Mouse (Mus musculus) embryonic facial prominence, embryonic 13.5 days (tissue): ENCODE data around the gene Mdm2. TPM values are rescaled to one million over a fixed set of nuclear protein-coding genes. Genes with fewer than 3 reads are reported as not detected.
"Not testable (repeated sequence)": the region's sequence is repeated elsewhere in the genome, so short reads cannot be mapped to it uniquely, and the experiment has no call there.

Experiments
- ATAC-seq: fragments of 200-750 bp; cut with Nextera tagmentation; 2 replicates; pipeline ENCODE4 v1.8.0; 2017; ENCODE audit warnings: low read depth; ENCODE audit not compliant: insufficient number of reproducible peaks, insufficient read depth, low FRiP score, low TSS enrichment
- H3K27ac ChIP-seq: fragments of 300-500 bp; sonication (generic); 2 replicates; pipeline ENCODE4 v1.5.1; 2015; ENCODE audit warnings: moderate library complexity, mild to moderate bottlenecking, inconsistent platforms
- H3K27me3 ChIP-seq: fragments of 300-500 bp; sonication (generic); 2 replicates; pipeline ENCODE4 v1.6.1; 2015; ENCODE audit warnings: mild to moderate bottlenecking, inconsistent platforms
- H3K36me3 ChIP-seq: fragments of 300-500 bp; sonication (generic); 2 replicates; pipeline ENCODE4 v1.6.1; 2015; ENCODE audit warnings: mild to moderate bottlenecking, inconsistent platforms
- H3K4me1 ChIP-seq: fragments of 300-500 bp; sonication (generic); 2 replicates; pipeline ENCODE4 v1.6.1; 2015; ENCODE audit warnings: inconsistent platforms
- H3K4me2 ChIP-seq: fragments of 300-500 bp; sonication (generic); 2 replicates; pipeline ENCODE4 v1.6.1; 2015; ENCODE audit warnings: moderate library complexity, mild to moderate bottlenecking, inconsistent platforms
- H3K4me3 ChIP-seq: fragments of 300-500 bp; sonication (generic); 2 replicates; pipeline ENCODE4 v1.5.1; 2015; ENCODE audit warnings: mild to moderate bottlenecking, inconsistent platforms
- H3K9ac ChIP-seq: fragments of 300-500 bp; sonication (generic); 2 replicates; pipeline ENCODE4 v1.6.1; 2015; ENCODE audit warnings: mild to moderate bottlenecking, inconsistent platforms
- H3K9me3 ChIP-seq: fragments of 300-500 bp; sonication (generic); 2 replicates; pipeline ENCODE4 v1.6.1; 2016; ENCODE audit warnings: inconsistent platforms
- WGBS: fragments of 180-500 bp; shearing (Covaris S2); methylation state at CpG from one replicate; pipeline ENCODE4 v1.1.7; 2015; ENCODE audit warnings: mixed read lengths; 5-methylcytosine and 5-hydroxymethylcytosine counted together
- polyA plus RNA-seq: library from polyadenylated mRNA; unstranded; fragments of >200 nt; fragmentation: Nextera tagmentation; extraction: Ambion mirVana; gene quantifications from 2 replicates; pipeline ENCODE4 v1.2.1, GENCODE M21; 2015

Gene Mdm2
- polyA plus RNA-seq, 1 experiment from 2014 or later: 49.3 TPM

GRCm38 (mm10) chr10:117707114-117707838 lies 3.3 kb downstream of the Mdm2 start:
- Histone ChIP-seq H3K4me1 (peaks cover 10% of the 10 kb centered on the region), H3K27ac (no peak overlapping the region), H3K36me3 (peaks cover 44% of the 10 kb centered on the region), H3K4me3 (no peak overlapping the region), H3K9me3 (no peaks in the 10 kb centered on the region), H3K4me2 (no peak overlapping the region), H3K27me3 (no peaks in the 10 kb centered on the region), H3K9ac (no peak overlapping the region)
- 91% methylated on average over 2 of the region's 2 CpGs for WGBS
- no peak for ATAC-seq

- H3K36me3 ChIP-seq: peaks cover 52% of the 10 kb centered on the region
These were observed 4.1 kb downstream of the Mdm2 start for GRCm38 (mm10) chr10:117706440-117706839.

GRCm38 (mm10) chr10:117705806-117706205 lies 4.8 kb downstream of the Mdm2 start:
- Histone ChIP-seq H3K36me3 (peaks cover 56% of the 10 kb centered on the region), H3K4me2 (no peak overlapping the region)

More at GRCm38 (mm10) chr10:117706440-117706839, 4.1 kb downstream of the Mdm2 start:
- no peak for ATAC-seq
- Histone ChIP-seq H3K27ac (no peak overlapping the region), H3K9me3 (no peaks in the 10 kb centered on the region), H3K27me3 (no peaks in the 10 kb centered on the region), H3K4me3 (no peak overlapping the region), H3K4me2 (no peak overlapping the region), H3K4me1 (peaks cover 10% of the 10 kb centered on the region), H3K9ac (no peak overlapping the region)
- WGBS: 91% methylated on average over 6 of the region's 6 CpGs

GRCm38 (mm10) chr10:117704964-117705335 lies 5.6 kb downstream of the Mdm2 start:
- no peak for ATAC-seq
- 95% methylated on average over 6 of the region's 6 CpGs for WGBS

More at GRCm38 (mm10) chr10:117705806-117706205, 4.8 kb downstream of the Mdm2 start:
- Histone ChIP-seq H3K27me3 (no peaks in the 10 kb centered on the region), H3K9me3 (no peaks in the 10 kb centered on the region), H3K4me1 (peaks cover 10% of the 10 kb centered on the region), H3K9ac (no peak overlapping the region), H3K4me3 (no peak overlapping the region), H3K27ac (no peak overlapping the region)
- ATAC-seq: no peak

GRCm38 (mm10) chr10:117704314-117704963 lies 6.1 kb downstream of the Mdm2 start:
- H3K4me2 ChIP-seq, H3K27ac ChIP-seq, H3K9me3 ChIP-seq, H3K4me1 ChIP-seq, H3K27me3 ChIP-seq, H3K9ac ChIP-seq, ATAC-seq, H3K4me3 ChIP-seq: not testable (repeated sequence)
- H3K36me3 ChIP-seq: peaks cover 70% of the 10 kb centered on the region
- 95% methylated on average over 6 of the region's 6 CpGs for WGBS

More at GRCm38 (mm10) chr10:117704964-117705335, 5.6 kb downstream of the Mdm2 start:
- no peak overlapping the region for H3K4me2 ChIP-seq
- H3K36me3 ChIP-seq: peaks cover 65% of the 10 kb centered on the region
- H3K27me3 ChIP-seq: no peaks in the 10 kb centered on the region
- H3K27ac ChIP-seq: no peak overlapping the region
- H3K9me3 ChIP-seq: no peaks in the 10 kb centered on the region
- peaks cover 10% of the 10 kb centered on the region for H3K4me1 ChIP-seq
- H3K4me3 ChIP-seq: no peak overlapping the region
- no peak overlapping the region for H3K9ac ChIP-seq

GRCm38 (mm10) chr10:117703506-117703905 lies 7.1 kb downstream of the Mdm2 start:
- Histone ChIP-seq H3K4me3 (no peak overlapping the region), H3K4me1 (no peaks in the 10 kb centered on the region), H3K27ac (no peak overlapping the region), H3K36me3 (peaks cover 79% of the 10 kb centered on the region), H3K9me3 (no peaks in the 10 kb centered on the region), H3K4me2 (no peak overlapping the region), H3K27me3 (no peaks in the 10 kb centered on the region), H3K9ac (no peak overlapping the region)
- WGBS: 95% methylated on average over 3 of the region's 3 CpGs
- ATAC-seq: no peak

GRCm38 (mm10) chr10:117702024-117702833 lies 8.3 kb downstream of the Mdm2 start:
- Histone ChIP-seq H3K36me3 (peaks cover 88% of the 10 kb centered on the region), H3K4me3 (no peak overlapping the region), H3K27ac (no peak overlapping the region), H3K4me2 (no peak overlapping the region), H3K9ac (no peak overlapping the region), H3K9me3 (no peaks in the 10 kb centered on the region), H3K27me3 (no peaks in the 10 kb centered on the region), H3K4me1 (no peaks in the 10 kb centered on the region)
- no peak for ATAC-seq
- WGBS: 94% methylated on average over 6 of the region's 6 CpGs

GRCm38 (mm10) chr10:117701034-117701829 lies 9.3 kb downstream of the Mdm2 start:
- WGBS: 90% methylated on average over 6 of the region's 6 CpGs
- Histone ChIP-seq H3K4me2 (no peak overlapping the region), H3K9ac (no peak overlapping the region), H3K36me3 (peaks cover 88% of the 10 kb centered on the region), H3K27me3 (no peaks in the 10 kb centered on the region), H3K9me3 (no peaks in the 10 kb centered on the region), H3K27ac (no peak overlapping the region), H3K4me3 (no peak overlapping the region), H3K4me1 (no peaks in the 10 kb centered on the region)
- no peak for ATAC-seq

- H3K27ac ChIP-seq: no peak overlapping the region
- no peaks in the 10 kb centered on the region for H3K4me1 ChIP-seq
- 100% methylated on average over 1 of the region's 1 CpGs for WGBS
- H3K9me3 ChIP-seq: no peaks in the 10 kb centered on the region
- H3K27me3 ChIP-seq: no peaks in the 10 kb centered on the region
- H3K36me3 ChIP-seq: peaks cover 92% of the 10 kb centered on the region
- H3K4me2 ChIP-seq: no peak overlapping the region
- no peak for ATAC-seq
- H3K4me3 ChIP-seq: no peak overlapping the region
- no peak overlapping the region for H3K9ac ChIP-seq
These were observed 10.1 kb downstream of the Mdm2 start for GRCm38 (mm10) chr10:117700450-117700849.

GRCm38 (mm10) chr10:117699914-117700313 lies 10.6 kb downstream of the Mdm2 start:
- Histone ChIP-seq H3K36me3 (peaks cover 92% of the 10 kb centered on the region), H3K4me2 (no peak overlapping the region), H3K27me3 (no peaks in the 10 kb centered on the region), H3K4me1 (no peaks in the 10 kb centered on the region), H3K9me3 (no peaks in the 10 kb centered on the region), H3K4me3 (no peak overlapping the region), H3K9ac (no peak overlapping the region), H3K27ac (no peak overlapping the region)
- 96% methylated on average over 4 of the region's 4 CpGs for WGBS
- ATAC-seq: no peak
